ENCODE assay signal across 9 mouse cellular contexts in genomic region chr11:16871120-16871519, GRCm38 (mm10).
A peak's percentile ranks its signal among the peaks of the same experiment; 100 is the strongest.
DNase-seq lines count a peak whose midpoint lies in the region; ATAC-seq lines count a peak whose summit lies in the region.
"Had no signal": no experiment of that assay in that cellular context is flagged by ENCODE, and none has a peak within 500 bp of the region (broad histone marks: within the 10 kb centered on the region; RNA-seq: fewer than 3 reads in every experiment).

No protein-coding gene starts in this region.

- H3K9ac ChIP-seq in midbrain, embryonic 12.5 days (replicated peaks), result no peak overlapping the region
- H3K9ac ChIP-seq in midbrain, embryonic 16.5 days (ENCODE audit: low read depth, low read length), result no peak overlapping the region

- H3K27me3 ChIP-seq in midbrain, embryonic 12.5 days, result no peaks in the 10 kb centered on the region
- H3K27me3 ChIP-seq in midbrain, embryonic 16.5 days (ENCODE audit: control insufficient read depth, insufficient read depth, low read depth, low read length), result no peaks in the 10 kb centered on the region

- ATAC-seq in midbrain, embryonic 12.5 days (ENCODE audit: low FRiP score, low read depth), result 0 out of 2 replicates have a peak, but pooled peaks have one; percentile 30
- no peak for ATAC-seq in midbrain, embryonic 16.5 days

- no peaks in the 10 kb centered on the region for H3K4me1 ChIP-seq in midbrain, embryonic 12.5 days
- no peaks in the 10 kb centered on the region for H3K4me1 ChIP-seq in midbrain, embryonic 16.5 days (ENCODE audit: control insufficient read depth, insufficient read depth, low read length)

- no peak overlapping the region for H3K4me3 ChIP-seq in midbrain, embryonic 12.5 days
- H3K4me3 ChIP-seq in midbrain, embryonic 16.5 days (ENCODE audit: low read depth, low read length), result no peak overlapping the region
- H3K4me3 ChIP-seq: erythroblast, embryonic 14.5 days had no signal

- 67% methylated on average over 5 of the region's 5 CpGs for WGBS in midbrain, embryonic 12.5 days
- 71% methylated on average over 5 of the region's 5 CpGs for WGBS in midbrain, embryonic 16.5 days

- no peak overlapping the region for H3K4me2 ChIP-seq in midbrain, embryonic 12.5 days (replicated peaks)
- no peak overlapping the region for H3K4me2 ChIP-seq in midbrain, embryonic 16.5 days (ENCODE audit: low read length)

- H3K36me3 ChIP-seq in midbrain, embryonic 12.5 days, result no peaks in the 10 kb centered on the region
- no peaks in the 10 kb centered on the region for H3K36me3 ChIP-seq in midbrain, embryonic 16.5 days (ENCODE audit: control insufficient read depth, insufficient read depth, low read length)

- no peak overlapping the region for H3K27ac ChIP-seq in midbrain, embryonic 12.5 days (replicated peaks)
- no peak overlapping the region for H3K27ac ChIP-seq in midbrain, embryonic 16.5 days (ENCODE audit: low read length)

- no peaks in the 10 kb centered on the region for H3K9me3 ChIP-seq in midbrain, embryonic 12.5 days
- H3K9me3 ChIP-seq in midbrain, embryonic 16.5 days (replicated peaks; ENCODE audit: control insufficient read depth, low read length, poor library complexity, severe bottlenecking), result no peaks in the 10 kb centered on the region

- DNase-seq in R1 (ENCODE audit: low read depth, low spot score), result peak; percentile 69
- DNase-seq in cerebellum, postnatal 25 days, result peak; percentile 37 to 68
- peak; percentile 88 for DNase-seq in kidney, adult 9 months
- DNase-seq in lung, postnatal 36 days, result peak; percentile 84
- peak; percentile 38 for DNase-seq in urinary bladder, adult 2 months (ENCODE audit: low spot score)
- DNase-seq in heart, adult 18-20 months, result no peak

Comparison
In these comparisons a context has a peak if more than half of its experiments do, and no peak if none do; other contexts are left out.
1. DNase-seq: peak in R1 (single experiment), cerebellum, postnatal 25 days (2 of 2), kidney, adult 9 months (single experiment), lung, postnatal 36 days (single experiment) and urinary bladder, adult 2 months (single experiment); none in heart, adult 18-20 months (0 of 2).